Mouse (Mus musculus) layer of hippocampus, adult 11-12 months (tissue): ENCODE measurements around the gene Ctnna2.

ENCODE experiments used
- DNase-seq: peaks from one replicate; pipeline ENCODE4 v3.0.0; 2022; ENCODE audit warnings: low spot score

Gene Ctnna2

GRCm38 (mm10) chr6:77425746-77426145 lies 553.8 kb downstream of the Ctnna2 start:
- DNase-seq = peak; percentile 37

DNA sequence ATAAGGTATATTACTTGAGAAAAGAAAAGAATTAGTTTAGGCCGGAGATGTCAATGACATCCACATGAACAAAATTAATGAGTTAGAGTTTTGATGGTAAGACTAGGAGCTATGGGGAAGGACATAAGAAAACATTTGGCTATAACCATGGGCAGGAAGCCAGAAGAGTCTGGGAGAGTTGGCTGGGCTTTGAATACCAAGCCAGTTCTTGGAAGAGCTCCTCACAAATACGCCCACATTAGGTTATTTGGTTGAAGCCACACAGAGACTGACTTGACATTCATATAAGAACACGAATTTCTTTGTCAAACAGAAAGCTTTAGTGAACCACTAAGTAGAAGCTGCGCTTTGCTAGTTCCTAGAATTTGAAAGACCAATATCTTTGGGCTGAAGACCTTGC lies 554.7 kb downstream of the Ctnna2 start:
- no peak for DNase-seq

GRCm38 (mm10) chr6:77421564-77422139 lies 557.8 kb downstream of the Ctnna2 start:
- DNase-seq = no peak

DNA sequence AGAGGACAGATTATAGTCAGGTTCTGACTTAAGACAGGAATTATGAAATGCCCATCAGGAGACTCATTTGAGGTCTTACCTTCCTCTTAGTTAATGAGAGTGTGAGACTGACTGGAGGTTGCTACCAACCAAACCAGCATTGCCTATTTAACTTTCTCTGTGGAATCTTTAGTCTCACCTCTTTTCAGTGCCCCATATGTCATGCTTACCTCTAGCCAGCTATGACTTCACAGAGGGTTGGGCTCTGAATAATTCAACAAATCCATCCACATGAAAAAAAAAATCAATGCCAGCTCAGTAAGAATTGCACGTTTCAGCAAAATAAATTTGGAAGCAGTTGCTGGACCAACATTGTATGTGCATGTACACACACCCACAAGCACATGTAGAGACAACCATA lies 562.5 kb downstream of the Ctnna2 start:
- DNase-seq = no peak

GRCm38 (mm10) chr6:77413530-77413929 lies 566.0 kb downstream of the Ctnna2 start:
- no peak for DNase-seq

DNA sequence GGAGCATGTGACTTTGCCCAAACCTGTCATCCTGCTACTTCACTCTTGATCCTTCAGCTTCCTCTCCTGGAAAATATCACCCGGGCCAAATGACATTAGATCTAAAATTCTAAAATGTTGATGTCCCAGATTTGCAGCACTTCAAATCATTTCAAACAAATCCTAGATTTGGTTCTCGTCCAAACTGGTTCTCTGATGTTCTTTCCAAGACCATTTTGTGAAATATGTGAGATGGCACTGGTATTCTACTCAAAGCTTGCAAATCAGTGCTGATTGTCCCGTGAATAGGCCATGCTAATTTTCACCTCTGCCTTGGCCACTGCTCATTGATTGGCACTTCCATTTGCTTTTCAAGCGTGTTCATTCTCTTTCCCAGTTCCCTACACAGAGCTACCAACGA lies 571.0 kb downstream of the Ctnna2 start:
- DNase-seq = no peak

DNA sequence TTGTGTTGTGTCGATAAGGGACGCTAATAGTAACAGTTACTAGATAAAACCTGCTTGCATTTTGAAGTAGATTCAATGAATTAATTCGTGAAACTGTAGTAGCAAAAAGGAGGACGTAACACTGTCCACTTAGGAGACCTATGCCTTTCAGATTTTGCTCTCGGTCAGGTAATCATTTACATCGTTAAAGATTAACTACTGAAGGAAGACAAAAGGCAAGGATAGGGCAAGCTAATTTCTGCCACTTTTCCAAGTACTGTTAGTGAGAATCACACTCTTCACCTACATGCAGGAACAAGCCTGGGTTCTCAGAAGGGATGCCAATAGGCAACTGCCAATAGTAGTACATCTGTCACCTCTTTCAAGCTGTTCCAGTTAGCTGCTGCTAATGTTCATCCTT lies 578.7 kb downstream of the Ctnna2 start:
- DNase-seq = no peak

- no peak for DNase-seq
Measured at GRCm38 (mm10) chr6:77391663-77392062, 587.8 kb downstream of the Ctnna2 start.

DNA sequence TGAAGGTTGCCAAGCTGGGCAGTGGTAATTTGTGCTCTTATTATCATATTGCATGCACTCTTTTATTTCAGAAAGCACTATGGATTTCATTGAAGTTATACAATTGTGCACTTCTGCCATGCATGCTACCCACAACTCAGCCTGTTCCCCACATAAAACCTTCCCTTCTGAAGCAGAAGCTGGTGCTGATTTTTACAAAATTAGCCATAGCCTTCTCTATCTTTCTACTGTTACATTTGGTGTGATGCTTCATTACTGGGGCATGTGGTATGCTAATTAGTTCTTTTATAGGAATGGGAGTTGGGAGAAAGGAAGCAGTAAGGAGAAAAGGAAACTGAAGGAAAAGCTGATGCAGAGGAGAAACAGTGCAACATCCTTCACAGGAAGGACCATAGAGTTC lies 598.2 kb downstream of the Ctnna2 start:
- DNase-seq = peak; percentile 8

DNA sequence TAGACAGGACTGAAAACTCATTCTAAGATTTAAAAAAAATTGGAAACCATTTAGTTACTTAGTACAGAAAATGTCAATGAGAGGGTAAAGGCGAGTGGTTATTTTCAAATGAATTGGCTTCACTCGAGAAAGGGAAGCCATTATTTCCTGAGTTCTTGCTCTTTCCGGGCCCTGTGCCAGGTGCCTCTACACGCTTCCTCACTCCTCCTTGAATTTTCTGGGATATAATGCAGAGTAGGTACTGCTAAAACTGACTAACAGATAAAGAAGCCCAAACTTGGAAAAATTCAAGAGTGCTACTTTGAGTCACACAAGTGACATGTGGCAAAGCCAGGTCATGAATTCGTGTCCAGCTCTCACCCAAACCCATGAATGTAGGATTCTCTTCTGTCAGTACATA lies 606.4 kb downstream of the Ctnna2 start:
- DNase-seq = no peak

DNA sequence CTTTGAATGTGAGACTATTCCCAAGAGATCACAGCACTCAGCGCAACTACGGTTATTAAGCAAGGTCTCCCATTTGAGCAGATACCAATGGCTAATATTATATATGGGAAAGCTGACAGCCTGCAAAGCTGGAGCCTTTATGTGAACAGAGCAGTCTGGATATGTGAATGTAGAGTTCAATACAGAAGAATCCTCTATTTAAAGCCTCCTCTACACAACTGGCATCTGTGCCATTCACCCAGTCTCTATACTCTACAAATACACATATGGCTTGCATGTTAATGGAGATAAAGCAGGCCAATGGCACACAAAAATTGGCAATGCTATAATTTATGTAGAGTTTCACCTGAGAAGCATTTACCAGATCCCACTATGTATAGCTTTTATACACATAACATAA lies 608.4 kb downstream of the Ctnna2 start:
- DNase-seq = no peak

DNA sequence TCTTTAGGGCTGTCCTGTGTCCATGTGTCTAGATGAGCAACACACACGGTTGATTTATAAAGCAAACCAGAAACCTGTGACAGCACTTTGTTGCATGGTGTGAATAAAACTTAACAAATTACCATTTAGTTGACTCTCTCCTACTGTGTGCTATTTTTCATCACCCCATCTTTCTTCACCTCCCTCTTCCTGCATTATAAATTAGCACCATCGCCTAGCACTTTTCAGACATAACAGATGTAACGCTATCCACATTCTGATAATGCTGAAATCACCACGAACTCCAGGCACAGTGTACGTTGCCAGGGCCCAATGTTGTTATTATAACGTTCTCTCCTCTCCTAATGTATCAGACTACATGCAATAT lies 621.0 kb downstream of the Ctnna2 start:
- DNase-seq = no peak

DNA sequence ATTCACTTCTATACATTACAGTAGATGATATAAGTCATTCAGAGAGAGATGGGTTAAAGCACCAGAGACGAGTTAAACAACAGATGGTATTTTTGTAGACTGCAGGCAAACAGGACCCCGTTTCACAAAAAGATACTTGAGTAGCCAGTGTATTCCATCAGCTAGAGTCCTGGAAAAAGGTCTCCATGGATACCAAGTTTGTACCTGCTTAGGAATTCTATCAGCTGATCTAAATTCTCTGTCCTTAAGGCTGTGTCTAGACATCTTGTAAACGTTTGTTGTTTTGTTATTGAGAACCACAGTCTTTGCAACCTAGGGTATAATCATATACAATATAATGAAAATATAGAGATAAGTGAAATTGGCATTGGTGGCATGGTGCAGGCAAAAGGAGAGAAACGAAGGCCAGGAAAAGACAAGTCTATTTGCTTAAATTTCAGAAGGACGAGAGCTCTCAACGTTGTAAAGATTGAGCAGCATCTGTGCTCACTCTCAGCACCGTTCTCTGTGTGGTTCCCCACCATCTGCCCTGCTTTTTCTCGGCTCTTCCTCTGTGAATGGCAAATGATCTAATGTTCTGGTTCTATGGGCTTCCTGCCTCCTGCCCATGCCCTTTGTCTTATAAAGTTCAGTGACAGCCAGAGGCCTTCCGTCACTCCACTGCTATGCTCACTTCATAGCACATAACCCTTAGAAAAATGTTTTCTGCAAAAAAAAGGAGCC lies 621.6 kb downstream of the Ctnna2 start:
- DNase-seq = peak; percentile 61

- no peak for DNase-seq
Measured at GRCm38 (mm10) chr6:77354826-77355225, 624.7 kb downstream of the Ctnna2 start.

GRCm38 (mm10) chr6:77343781-77344180 lies 635.7 kb downstream of the Ctnna2 start:
- no peak for DNase-seq

DNA sequence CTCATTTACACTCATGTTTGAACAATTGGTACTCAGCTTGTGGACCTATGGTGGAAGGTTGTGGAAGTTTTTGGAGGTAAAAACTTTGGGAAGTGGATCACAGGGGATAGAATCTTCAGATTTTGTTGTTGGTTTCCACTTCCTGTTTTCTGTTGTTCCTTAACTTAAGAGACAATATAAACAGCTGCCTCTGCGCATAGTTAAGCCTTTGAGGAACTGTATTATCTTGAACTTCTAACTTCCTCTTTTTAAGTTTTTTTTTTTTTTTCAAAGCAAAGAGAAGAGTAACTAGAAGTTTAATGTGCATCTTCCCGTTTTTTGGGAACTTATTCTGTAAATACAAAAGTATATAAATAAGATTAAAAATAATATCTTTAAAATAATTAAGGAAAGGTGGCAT lies 644.0 kb downstream of the Ctnna2 start:
- DNase-seq = no peak

- no peak for DNase-seq
Measured at GRCm38 (mm10) chr6:77324748-77325147, 654.8 kb downstream of the Ctnna2 start.

DNA sequence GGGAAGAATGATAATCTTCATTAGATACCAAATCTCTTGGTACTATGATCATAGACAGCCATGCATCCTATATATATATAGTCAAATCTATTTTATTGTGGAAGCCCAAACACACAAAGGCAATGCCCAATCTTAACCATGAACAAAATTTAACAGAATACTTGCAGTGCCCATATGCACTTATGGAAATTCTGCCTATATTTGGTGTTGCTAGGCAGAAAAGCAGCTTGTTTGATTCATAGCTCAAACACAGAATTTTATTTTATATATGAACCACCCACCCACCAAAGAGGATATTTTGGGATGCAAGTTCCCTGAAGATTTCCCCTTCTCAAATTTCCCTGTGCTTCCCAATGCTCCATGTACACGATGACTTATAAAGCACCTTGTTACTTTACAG lies 655.2 kb downstream of the Ctnna2 start:
- no peak for DNase-seq

GRCm38 (mm10) chr6:77306796-77307195 lies 672.7 kb downstream of the Ctnna2 start:
- no peak for DNase-seq

DNA sequence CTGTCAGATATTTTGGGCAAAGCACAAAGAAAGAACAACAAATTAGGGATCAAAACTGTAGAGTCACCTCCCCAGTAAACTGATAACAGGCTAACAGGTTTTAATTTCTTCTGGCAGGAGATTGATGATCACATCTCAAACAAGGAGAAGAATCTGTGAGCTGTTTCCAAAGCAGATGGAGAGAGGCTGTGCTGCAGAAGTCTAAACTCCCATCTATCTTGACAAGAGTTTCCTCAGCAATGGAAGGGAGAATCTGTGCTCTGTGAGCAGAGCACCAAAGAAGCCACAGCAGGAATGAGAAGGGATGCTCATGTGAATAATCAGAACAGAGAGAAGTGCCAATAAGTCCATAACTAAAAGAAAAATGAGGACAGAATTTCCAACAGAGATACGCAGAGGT lies 678.2 kb downstream of the Ctnna2 start:
- DNase-seq = no peak

DNA sequence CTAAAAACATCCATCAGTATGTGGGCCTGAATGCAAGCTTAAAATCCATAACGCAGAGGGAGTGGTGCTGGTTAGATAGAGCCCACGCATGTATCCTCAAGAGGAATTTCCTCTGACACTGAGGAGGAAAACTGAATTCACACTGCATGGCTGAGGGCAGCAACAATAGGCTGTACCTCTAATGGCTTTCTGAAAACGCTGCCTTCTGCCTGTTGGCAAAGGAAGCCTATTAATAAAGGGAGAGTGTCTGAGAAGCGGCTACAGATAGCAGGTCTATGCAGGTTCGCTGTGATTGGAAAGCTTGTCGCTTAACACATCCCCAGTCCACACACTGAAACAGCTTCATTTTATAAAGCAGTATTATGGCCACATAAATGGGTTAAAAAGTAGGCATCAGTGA lies 688.1 kb downstream of the Ctnna2 start:
- no peak for DNase-seq

GRCm38 (mm10) chr6:77288402-77288801 lies 691.1 kb downstream of the Ctnna2 start:
- no peak for DNase-seq

- DNase-seq = no peak
Measured at GRCm38 (mm10) chr6:77286317-77286716, 693.2 kb downstream of the Ctnna2 start.

GRCm38 (mm10) chr6:77278794-77279193 lies 700.7 kb downstream of the Ctnna2 start:
- DNase-seq = peak; percentile 29
